Mouse (Mus musculus) ES-Bruce4 (cell line): ENCODE data around the gene Dctn3.
"Not testable (repeated sequence)": the region's sequence is repeated elsewhere in the genome, so short reads cannot be mapped to it uniquely, and the experiment has no call there.

Source experiments
- CTCF ChIP-seq: IDR thresholded peaks from one replicate; pipeline ENCODE4 v1.8.1; 2011; ENCODE audit warnings: low read depth, low read length
- EP300 ChIP-seq: IDR thresholded peaks from 2 replicates; pipeline ENCODE4 v1.6.1; 2011; ENCODE audit warnings: low read depth, low read length; ENCODE audit not compliant: insufficient read depth
- POLR2A ChIP-seq: IDR thresholded peaks from one replicate; pipeline ENCODE4 v1.8.1; 2011; ENCODE audit warnings: low read length; ENCODE audit not compliant: insufficient read depth

GRCm38 (mm10) chr4:41684131-41684930, 38.6 kb downstream of the Dctn3 start:
- not testable (repeated sequence) for TF ChIP-seq CTCF, POLR2A, EP300
